Mouse (Mus musculus) lung, postnatal 36 days (tissue): Measurements from ENCODE around the gene Gm13119.
"Not testable (repeated sequence)": the region's sequence is repeated elsewhere in the genome, so short reads cannot be mapped to it uniquely, and the experiment has no call there.

Experiments used
- DNase-seq: peaks from one replicate; pipeline ENCODE4 v3.0.0; 2022; ENCODE audit warnings: mixed read lengths

Gm13119 gene

DNA sequence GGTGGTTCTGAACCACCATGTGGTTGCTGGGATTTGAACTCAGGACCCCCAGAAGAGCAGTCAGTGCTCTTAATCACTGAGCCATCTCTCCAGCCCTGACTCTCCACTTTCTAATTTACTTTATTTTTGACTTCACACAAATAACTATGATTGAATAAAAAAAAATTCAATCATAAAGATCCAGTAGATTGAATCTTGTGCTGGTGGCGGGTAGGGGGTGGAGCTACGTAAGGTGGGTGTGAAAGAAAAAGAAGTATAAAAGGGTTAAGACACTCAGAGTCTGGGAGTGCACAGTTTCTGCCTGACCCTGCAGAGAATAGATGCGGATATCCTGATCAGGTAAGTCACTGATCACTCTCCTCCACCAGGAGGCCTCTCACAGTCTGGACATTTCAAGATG lies at the start of gene Gm13119:
Gene Gm13119 (plus strand): TSS at position 301 of the 400 bp plus-strand sequence.
- not testable (repeated sequence) for DNase-seq

DNA sequence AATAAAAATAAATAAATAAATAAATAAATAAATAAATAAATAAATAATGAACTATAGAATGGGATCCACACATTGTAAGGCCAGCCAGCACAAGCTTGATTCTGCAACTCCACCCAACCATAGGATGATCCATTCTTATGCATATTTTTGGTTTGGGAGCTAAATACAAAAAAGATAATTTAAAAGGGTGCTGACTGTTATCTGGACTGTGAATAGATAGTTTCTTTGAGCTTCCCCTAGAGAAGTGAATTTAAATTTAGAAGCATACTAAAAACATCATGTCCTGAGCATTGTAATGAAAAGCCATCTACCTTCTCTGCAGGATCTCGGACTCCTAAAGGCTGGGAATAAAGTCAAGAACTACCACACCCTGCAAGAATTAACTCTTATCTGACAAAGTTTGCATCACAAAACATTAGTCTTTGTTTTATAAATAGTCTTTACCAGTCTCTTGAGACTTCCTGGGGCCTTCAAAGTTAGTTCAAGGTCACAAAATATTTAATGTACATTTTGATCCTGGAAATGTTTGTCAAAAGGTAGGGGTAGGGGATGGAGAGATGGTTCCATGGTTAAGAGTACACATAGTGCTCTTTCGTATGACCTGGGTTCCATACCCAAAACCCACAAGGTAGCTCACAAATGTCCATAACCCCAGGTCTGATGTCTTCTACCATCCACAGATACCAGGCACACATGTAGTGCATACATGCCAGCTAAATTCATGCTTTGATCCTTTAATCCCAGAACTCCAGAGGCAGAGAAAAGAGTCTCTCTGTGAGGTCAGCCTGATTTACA lies 44.9 kb upstream of the Gm13119 start:
- not testable (repeated sequence) for DNase-seq

GRCm38 (mm10) chr4:144329949-144330348 lies 27.8 kb upstream of the Gm13119 start, which contains the start of gene Gm13128:
Gm13128 (plus strand) TSS chr4:144330249.
- DNase-seq, result not testable (repeated sequence)

DNA sequence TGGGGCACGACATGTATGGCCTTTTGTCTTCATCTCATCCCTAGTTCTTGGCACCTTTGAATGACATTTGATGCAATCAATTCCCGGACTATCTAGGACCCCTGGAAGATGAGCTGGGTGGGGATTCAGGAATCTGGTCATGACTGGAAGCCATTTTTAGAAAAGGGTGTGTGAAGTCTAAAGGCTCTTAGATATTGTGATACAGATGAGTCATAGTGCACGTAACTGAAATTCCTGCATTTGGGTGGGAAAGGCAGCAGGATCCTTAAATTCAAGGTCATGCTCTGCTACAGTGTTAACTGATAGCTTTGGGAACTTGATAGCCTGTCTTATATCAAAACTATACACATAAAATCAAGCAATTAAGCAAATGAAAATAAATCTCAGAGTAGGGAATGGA lies 21.9 kb upstream of the Gm13119 start:
- not testable (repeated sequence) for DNase-seq

- no peak for DNase-seq
Observed at GRCm38 (mm10) chr4:144377911-144378310, 20.2 kb downstream of the Gm13119 start, which contains the start of gene Pramef20. Pramef20 (minus strand) TSS chr4:144377933.

GRCm38 (mm10) chr4:144396316-144396715 lies 38.6 kb downstream of the Gm13119 start:
- DNase-seq, result no peak

- DNase-seq, result no peak
Observed at GRCm38 (mm10) chr4:144402712-144403111, 45.0 kb downstream of the Gm13119 start.

DNA sequence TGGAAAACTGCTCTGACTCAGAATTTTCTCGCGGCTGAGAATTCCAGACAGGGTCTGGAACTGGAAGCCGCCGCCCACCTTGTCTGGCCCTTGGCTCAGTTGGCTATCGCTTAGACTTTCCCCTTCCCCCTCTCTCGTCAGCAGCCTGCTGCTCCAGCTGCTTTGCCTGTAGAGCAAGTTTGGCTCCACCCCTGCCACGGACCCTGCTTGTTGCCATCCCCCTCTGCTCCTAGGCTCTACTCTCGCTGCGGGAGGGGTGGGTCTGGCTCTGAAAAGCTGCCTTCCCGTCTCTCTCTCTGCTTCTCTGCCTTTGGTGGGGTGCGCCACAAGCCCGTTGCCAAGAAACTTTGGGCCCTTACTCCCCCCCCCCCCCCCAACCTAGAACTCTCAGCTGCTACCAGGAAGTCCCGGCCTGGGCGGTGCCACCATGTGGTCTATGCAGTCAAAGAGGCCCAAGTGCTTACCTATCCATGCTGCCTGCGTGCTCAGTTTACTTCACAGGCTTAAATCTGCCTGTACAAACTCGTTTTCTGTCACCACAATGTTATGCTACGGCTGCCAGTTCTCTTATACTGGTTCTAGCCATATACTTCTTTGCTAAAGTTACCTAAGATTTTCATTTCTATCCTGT lies 46.8 kb downstream of the Gm13119 start:
- DNase-seq, result peak; percentile 51

GRCm38 (mm10) chr4:144406261-144406660 lies 48.5 kb downstream of the Gm13119 start:
- DNase-seq, result no peak

DNA sequence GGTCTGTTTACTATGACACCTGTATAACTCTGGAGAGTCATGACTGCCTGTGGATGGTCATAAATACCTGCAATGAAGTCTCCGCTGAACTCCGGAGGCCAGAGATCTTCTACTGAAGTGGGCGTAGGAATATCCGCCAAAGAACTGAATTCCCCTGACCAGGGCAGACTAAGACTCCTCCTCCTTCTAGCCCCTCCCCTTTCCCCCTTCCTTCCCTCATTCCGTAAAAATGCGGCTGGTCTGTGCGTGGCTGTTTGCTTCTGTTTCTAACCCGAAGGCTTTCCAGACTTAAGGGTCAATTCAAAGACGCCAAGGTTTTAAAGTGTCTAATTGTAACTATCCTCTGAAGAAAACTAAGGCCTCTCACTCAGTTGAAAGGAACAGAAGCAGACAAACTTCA lies 50.5 kb downstream of the Gm13119 start, which contains the start of gene Pramef12:
Gene Pramef12 (minus strand): TSS at position 175 of the 400 bp plus-strand sequence.
- no peak for DNase-seq
